ENCODE assay signal across 9 mouse cellular contexts in genomic region chr2:168990061-168990753, GRCm38 (mm10). TPM values are rescaled to one million over a fixed set of nuclear protein-coding genes. Genes with fewer than 3 reads are reported as not detected.
DNase-seq lines count a peak whose midpoint lies in the region; ATAC-seq and TF ChIP-seq lines count a peak whose summit lies in the region.
"Had no signal": no experiment of that assay in that cellular context is flagged by ENCODE, and none has a peak within 500 bp of the region (broad histone marks: within the 10 kb centered on the region; RNA-seq: fewer than 3 reads in every experiment).

No protein-coding gene starts in this region.

- H3K4me3 ChIP-seq in CH12.LX (replicated peaks in 1 of 3; ENCODE audit: low read depth in 2 of 3, low read length in 2 of 3, poor library complexity in 1 of 3): no peak overlapping the region
- H3K4me3 ChIP-seq: heart, embryonic 13.5 days had no signal

- no peak overlapping the region for H3K27ac ChIP-seq in CH12.LX (ENCODE audit: insufficient read depth, low read depth)
- H3K27ac ChIP-seq: heart, embryonic 13.5 days had no signal

- no peak overlapping the region for H3K9ac ChIP-seq in CH12.LX (ENCODE audit: insufficient read depth, low read depth)
- H3K9ac ChIP-seq: heart, embryonic 13.5 days had no signal

- no peaks in the 10 kb centered on the region for H3K36me3 ChIP-seq in CH12.LX (replicated peaks in 1 of 2; ENCODE audit: control insufficient read depth in 1 of 2, insufficient read depth in 1 of 2, low read length in 1 of 2)
- H3K36me3 ChIP-seq: heart, embryonic 13.5 days had no signal

- no peaks in the 10 kb centered on the region for H3K27me3 ChIP-seq in CH12.LX (replicated peaks)
- H3K27me3 ChIP-seq: heart, embryonic 13.5 days had no signal

- in situ Hi-C loops in CH12.LX (cut with MboI; ENCODE audit: low pct_ligation_motif_present, low pct_unique_long_range_greater_than_20kb, low sequenced_read_pairs): no loop called here

- ATAC-seq in granulocyte monocyte progenitor cell, adult 5-6 weeks (replicated peaks; ENCODE audit: poor library complexity, severe bottlenecking): no peak
- no peak for ATAC-seq in megakaryocyte, adult 5-6 weeks (ENCODE audit: poor library complexity, severe bottlenecking)

- dilution Hi-C loops in CH12.LX (cut with MboI; ENCODE audit: extremely low pct_ligation_motif_present, extremely low pct_unique_long_range_greater_than_20kb, low sequenced_read_pairs): no loop called here

- peak; percentile 37 to 50; a peak in 3 of 4 replicates for TF ChIP-seq CTCF in CH12.LX (conservative IDR thresholded peaks at IDR 0.05 in 1 of 2, IDR thresholded peaks at IDR 0.05 in 1 of 2; ENCODE audit: low read depth in 2 of 2, low read length in 2 of 2)

- peak; percentile 29 for DNase-seq in kidney, adult 9 months
- DNase-seq in kidney, adult 18-20 months: no peak
- DNase-seq in CH12.LX (ENCODE audit: extremely low read depth): peak; percentile 14
- peak; percentile 61 for DNase-seq in brain, adult 2 months (ENCODE audit: low read depth, low spot score)
- peak; percentile 19 for DNase-seq in lung, postnatal 14 days
- DNase-seq in heart, postnatal 4 days: no peak

- peaks cover 44% of the 10 kb centered on the region for H3K9me3 ChIP-seq in CH12.LX (replicated peaks; ENCODE audit: low read length)
- H3K9me3 ChIP-seq: heart, embryonic 13.5 days had no signal

- TF ChIP-seq RAD21 in CH12.LX (IDR thresholded peaks at IDR 0.05; ENCODE audit: low read depth, low read length): peak; percentile 44

- TF ChIP-seq POLR2A in CH12.LX (IDR thresholded peaks at IDR 0.05; ENCODE audit: low read depth, low read length): no peak

- H3K4me2 ChIP-seq in CH12.LX (ENCODE audit: insufficient read depth, low read depth, poor library complexity, severe bottlenecking): no peak overlapping the region
- H3K4me2 ChIP-seq: heart, embryonic 13.5 days had no signal

- H3K79me2 ChIP-seq in CH12.LX (replicated peaks; ENCODE audit: control insufficient read depth, extremely low read depth, insufficient read depth, poor library complexity, severe bottlenecking): no peaks in the 10 kb centered on the region

- TF ChIP-seq EP300 in CH12.LX (IDR thresholded peaks at IDR 0.05; ENCODE audit: low read length): no peak

- H3K4me1 ChIP-seq in CH12.LX (ENCODE audit: control insufficient read depth in 1 of 2, insufficient read depth in 2 of 2): no peaks in the 10 kb centered on the region
- H3K4me1 ChIP-seq: heart, embryonic 13.5 days had no signal

TF ChIP-seq in CH12.LX, 34 proteins besides CTCF, POLR2A, EP300 and RAD21:
- peak; percentile 29; the same call in 1 of the 2 replicates for TF ChIP-seq ZNF384 (IDR thresholded peaks at IDR 0.05; ENCODE audit: low read depth, low read length)
- TF ChIP-seq NRF1 (IDR thresholded peaks at IDR 0.05; ENCODE audit: low read depth, low read length): no peak
- no peak for TF ChIP-seq USF2 (conservative IDR thresholded peaks at IDR 0.05; ENCODE audit: low read depth, low read length)

RNA-seq across cellular contexts. Expression of gene Zfp64, which starts 34.8 kb away (rescaled TPM):
- 25.1 and 25.8 TPM in 2 replicates for total RNA-seq in CH12.LX (2012; rRNA removed)
- total RNA-seq in CH12.LX (2014; rRNA removed): 20.0 and 22.2 TPM in 2 replicates
- 31.4 and 37.0 TPM in 2 replicates for polyA plus RNA-seq in CH12.LX (2012; ENCODE audit: insufficient read length, low read depth)
- 15.3 and 23.4 TPM in 2 replicates for total RNA-seq in granulocyte monocyte progenitor cell, adult 5-6 weeks (2014; fragmentation: Nextera tagmentation)
- 23.2 and 31.8 TPM in 2 replicates for total RNA-seq in granulocyte monocyte progenitor cell, adult 5-6 weeks (2017)
- total RNA-seq in megakaryocyte, adult 5-6 weeks (2015): 6.7 and 8.8 TPM in 2 replicates
- 13.8 and 17.2 TPM in 2 replicates for total RNA-seq in megakaryocyte, adult 5-6 weeks (2017)
- 10 to 100 TPM; 12.2 to 13.3 TPM for total RNA-seq in heart, postnatal 4 days (2021)

Comparison
In these comparisons a context has a peak if more than half of its experiments do, and no peak if none do; other contexts are left out.
1. DNase-seq: peak in kidney, adult 9 months (single experiment), CH12.LX (single experiment), brain, adult 2 months (single experiment) and lung, postnatal 14 days (single experiment); none in kidney, adult 18-20 months (single experiment) and heart, postnatal 4 days (single experiment).